Mouse (Mus musculus): Measurements from ENCODE around the gene Osbpl10. TPM values are rescaled to one million over a fixed set of nuclear protein-coding genes. Genes with fewer than 3 reads are reported as not detected.

The Osbpl10 gene
- polyA plus RNA-seq, 1 experiment: 27.5 TPM

DNA sequence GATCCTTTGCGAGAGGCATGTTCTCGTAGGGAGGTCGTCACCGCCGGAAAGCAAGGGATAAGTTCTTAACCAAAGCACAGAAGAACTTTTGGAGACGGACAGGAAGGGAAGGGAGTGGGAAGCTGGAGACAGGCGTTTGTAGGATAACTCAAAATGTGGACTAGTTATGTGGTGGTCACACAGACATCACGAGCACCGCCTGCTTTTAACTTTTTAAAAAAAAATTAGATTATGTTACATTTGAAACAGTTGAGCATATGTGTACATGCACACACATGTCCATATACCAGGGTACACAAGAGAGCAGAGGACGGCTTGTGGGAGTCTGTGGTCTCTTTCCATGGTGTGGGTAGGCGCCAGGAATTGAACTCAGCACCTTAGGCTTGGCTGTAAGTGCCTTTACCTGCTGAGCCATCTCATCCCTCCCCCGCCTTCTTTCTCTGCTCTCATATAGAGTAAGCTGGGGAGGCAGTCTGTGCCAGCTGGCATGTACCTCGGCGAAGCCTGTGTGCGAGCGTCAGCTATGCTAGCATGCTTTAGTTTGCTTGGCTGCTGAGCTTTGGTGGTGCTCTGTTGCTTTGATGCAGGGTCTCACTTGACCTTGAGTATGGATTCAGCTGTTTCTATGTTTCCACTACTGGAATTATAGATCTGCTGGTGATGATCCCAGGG, 4.5 kb downstream of the Osbpl10 start, which contains the start of gene Rps27rt:
Gene Rps27rt, minus strand, starts transcription at position 51 of the 672 bp plus-strand sequence.
- 94% methylated on average over 16 of the region's 16 CpGs for WGBS
- TF ChIP-seq POLR2A (IDR thresholded peaks at IDR 0.05; ENCODE audit: low read depth, low read length) (no peak), CTCF (IDR thresholded peaks at IDR 0.05; ENCODE audit: extremely low read depth, insufficient read length, insufficient replicate concordance, low read depth, low read length) (no peak)
- peaks cover 5% of the 10 kb centered on the region for H3K4me1 ChIP-seq (ENCODE audit: control insufficient read depth, insufficient read depth, insufficient read length, low read length)
- no peaks in the 10 kb centered on the region for H3K27me3 ChIP-seq (ENCODE audit: control insufficient read depth, insufficient read depth, low read length)
- no peak within 1 kb of the TSS for H3K27ac ChIP-seq (ENCODE audit: insufficient read depth, low read depth, low read length)
- H3K4me3 ChIP-seq (ENCODE audit: low read depth, low read length): no peak within 1 kb of the TSS
- H3K36me3 ChIP-seq (ENCODE audit: control insufficient read depth, insufficient read depth, low read length): no peaks in the 10 kb centered on the region

GRCm38 (mm10) chr9:114985741-114986140, 7.4 kb downstream of the Osbpl10 start:
- no peak overlapping the region for H3K4me3 ChIP-seq (ENCODE audit: low read depth, low read length)
- no peak overlapping the region for H3K27ac ChIP-seq (ENCODE audit: insufficient read depth, low read depth, low read length)
- TF ChIP-seq POLR2A (IDR thresholded peaks at IDR 0.05; ENCODE audit: low read depth, low read length): no peak
- no peak for TF ChIP-seq CTCF (IDR thresholded peaks at IDR 0.05; ENCODE audit: extremely low read depth, insufficient read length, insufficient replicate concordance, low read depth, low read length)
- H3K36me3 ChIP-seq (ENCODE audit: control insufficient read depth, insufficient read depth, low read length): no peaks in the 10 kb centered on the region
- no peaks in the 10 kb centered on the region; the same call in 1 of the 2 replicates for H3K4me1 ChIP-seq (ENCODE audit: control insufficient read depth, insufficient read depth, insufficient read length, low read length)
- 93% methylated on average over 5 of the region's 5 CpGs for WGBS
- H3K27me3 ChIP-seq (ENCODE audit: control insufficient read depth, insufficient read depth, low read length): no peaks in the 10 kb centered on the region

- 92% methylated on average over 5 of the region's 5 CpGs for WGBS
- H3K4me1 ChIP-seq (ENCODE audit: control insufficient read depth, insufficient read depth, insufficient read length, low read length): no peaks in the 10 kb centered on the region; the same call in 1 of the 2 replicates
- TF ChIP-seq POLR2A (IDR thresholded peaks at IDR 0.05; ENCODE audit: low read depth, low read length) (no peak), CTCF (IDR thresholded peaks at IDR 0.05; ENCODE audit: extremely low read depth, insufficient read length, insufficient replicate concordance, low read depth, low read length) (no peak)
Observed at GRCm38 (mm10) chr9:114986361-114986760, 8.0 kb downstream of the Osbpl10 start.

DNA sequence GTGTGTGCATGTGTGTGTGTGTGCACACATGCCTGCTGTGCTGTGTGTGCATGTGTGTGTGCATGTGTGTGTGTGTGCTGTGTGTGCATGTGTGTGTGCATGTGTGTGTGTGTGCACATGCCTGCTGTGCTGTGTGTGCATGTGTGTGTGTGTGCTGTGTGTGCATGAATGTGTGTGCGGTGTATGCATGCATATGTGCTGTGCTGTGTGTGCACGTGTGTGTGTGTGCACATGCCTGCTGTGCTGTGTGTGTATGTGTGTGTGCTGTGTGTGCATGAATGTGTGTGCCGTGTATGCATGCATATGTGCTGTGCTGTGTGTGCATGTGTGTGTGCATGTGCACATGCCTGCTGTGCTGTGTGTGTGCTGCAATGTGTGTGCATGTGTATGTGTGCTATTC, 9.7 kb downstream of the Osbpl10 start:
- Histone ChIP-seq H3K27me3 (ENCODE audit: control insufficient read depth, insufficient read depth, low read length) (no peaks in the 10 kb centered on the region), H3K4me3 (ENCODE audit: low read depth, low read length) (no peak overlapping the region), H3K36me3 (ENCODE audit: control insufficient read depth, insufficient read depth, low read length) (0 out of 2 replicates have a peak, but pooled peaks cover 1% of the 10 kb centered on the region), H3K27ac (ENCODE audit: insufficient read depth, low read depth, low read length) (no peak overlapping the region), H3K4me1 (ENCODE audit: control insufficient read depth, insufficient read depth, insufficient read length, low read length) (no peaks in the 10 kb centered on the region; the same call in 1 of the 2 replicates)
- no peak for TF ChIP-seq POLR2A (IDR thresholded peaks at IDR 0.05; ENCODE audit: low read depth, low read length)
- no peak for TF ChIP-seq CTCF (IDR thresholded peaks at IDR 0.05; ENCODE audit: extremely low read depth, insufficient read length, insufficient replicate concordance, low read depth, low read length)
- WGBS: 99% methylated on average over 3 of the region's 3 CpGs

More at GRCm38 (mm10) chr9:114986361-114986760, 8.0 kb downstream of the Osbpl10 start:
- Histone ChIP-seq H3K36me3 (ENCODE audit: control insufficient read depth, insufficient read depth, low read length) (no peaks in the 10 kb centered on the region), H3K27ac (ENCODE audit: insufficient read depth, low read depth, low read length) (no peak overlapping the region), H3K4me3 (ENCODE audit: low read depth, low read length) (no peak overlapping the region), H3K27me3 (ENCODE audit: control insufficient read depth, insufficient read depth, low read length) (no peaks in the 10 kb centered on the region)

DNA sequence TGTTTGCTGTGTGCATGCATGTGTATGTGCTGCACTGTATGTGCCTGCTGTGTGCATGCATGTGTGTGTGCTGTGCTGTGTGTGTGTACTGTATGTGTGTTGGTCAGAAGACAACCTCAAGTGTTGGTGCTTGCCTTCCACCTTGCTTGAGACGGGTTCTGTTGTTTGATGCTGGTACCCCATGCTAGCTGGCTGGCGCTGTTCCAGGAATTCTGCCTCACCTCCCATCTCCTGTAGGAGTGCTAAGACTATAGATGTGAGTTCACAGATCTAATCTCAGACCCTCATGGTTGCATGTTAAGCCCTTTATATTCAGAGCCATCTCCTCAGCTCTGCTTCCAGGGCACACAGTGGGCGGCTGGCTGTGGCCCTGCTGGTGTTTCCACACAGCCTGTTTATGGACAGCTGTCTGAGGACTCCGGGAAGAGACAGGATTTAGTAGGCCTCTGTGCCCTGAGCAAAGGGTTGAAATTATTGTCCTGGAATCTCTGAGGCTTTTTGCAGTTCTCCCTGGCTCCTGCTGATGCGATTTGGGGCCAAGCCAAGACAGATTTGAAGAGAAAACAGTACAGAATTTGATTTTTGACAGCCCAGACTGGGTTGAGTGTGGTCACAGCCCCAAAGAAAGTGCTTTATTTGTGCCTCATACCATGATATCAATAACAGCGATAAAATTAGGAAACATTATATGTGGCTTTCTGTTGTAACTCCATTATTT, 10.4 kb downstream of the Osbpl10 start:
- WGBS: 83% methylated on average over 6 of the region's 6 CpGs
- H3K4me3 ChIP-seq (ENCODE audit: low read depth, low read length): no peak overlapping the region

GRCm38 (mm10) chr9:114990421-114990820, 12.1 kb downstream of the Osbpl10 start:
- H3K27me3 ChIP-seq (ENCODE audit: control insufficient read depth, insufficient read depth, low read length): no peaks in the 10 kb centered on the region
- 71% methylated on average over 10 of the region's 10 CpGs for WGBS
- H3K27ac ChIP-seq (ENCODE audit: insufficient read depth, low read depth, low read length): no peak overlapping the region

More for the DNA sequence above, 10.4 kb downstream of the Osbpl10 start:
- H3K27ac ChIP-seq (ENCODE audit: insufficient read depth, low read depth, low read length): no peak overlapping the region
- H3K27me3 ChIP-seq (ENCODE audit: control insufficient read depth, insufficient read depth, low read length): no peaks in the 10 kb centered on the region
- TF ChIP-seq POLR2A (IDR thresholded peaks at IDR 0.05; ENCODE audit: low read depth, low read length) (no peak), CTCF (IDR thresholded peaks at IDR 0.05; ENCODE audit: extremely low read depth, insufficient read length, insufficient replicate concordance, low read depth, low read length) (no peak)
- H3K36me3 ChIP-seq (ENCODE audit: control insufficient read depth, insufficient read depth, low read length): 0 out of 2 replicates have a peak, but pooled peaks cover 1% of the 10 kb centered on the region
- no peaks in the 10 kb centered on the region; the same call in 1 of the 2 replicates for H3K4me1 ChIP-seq (ENCODE audit: control insufficient read depth, insufficient read depth, insufficient read length, low read length)

GRCm38 (mm10) chr9:114992528-114992927, 14.2 kb downstream of the Osbpl10 start:
- Histone ChIP-seq H3K27me3 (ENCODE audit: control insufficient read depth, insufficient read depth, low read length) (no peaks in the 10 kb centered on the region), H3K27ac (ENCODE audit: insufficient read depth, low read depth, low read length) (no peak overlapping the region), H3K36me3 (ENCODE audit: control insufficient read depth, insufficient read depth, low read length) (0 out of 2 replicates have a peak, but pooled peaks cover 1% of the 10 kb centered on the region), H3K4me3 (ENCODE audit: low read depth, low read length) (no peak overlapping the region), H3K4me1 (ENCODE audit: control insufficient read depth, insufficient read depth, insufficient read length, low read length) (peaks cover 13% of the 10 kb centered on the region; the same call in 1 of the 2 replicates)
- 94% methylated on average over 2 of the region's 2 CpGs for whole genome bisulfite sequencing
- TF ChIP-seq POLR2A (IDR thresholded peaks at IDR 0.05; ENCODE audit: low read depth, low read length) (no peak), CTCF (IDR thresholded peaks at IDR 0.05; ENCODE audit: extremely low read depth, insufficient read length, insufficient replicate concordance, low read depth, low read length) (no peak)

More at GRCm38 (mm10) chr9:114990421-114990820, 12.1 kb downstream of the Osbpl10 start:
- Histone ChIP-seq H3K4me1 (ENCODE audit: control insufficient read depth, insufficient read depth, insufficient read length, low read length) (peaks cover 6% of the 10 kb centered on the region; the same call in 1 of the 2 replicates), H3K4me3 (ENCODE audit: low read depth, low read length) (no peak overlapping the region), H3K36me3 (ENCODE audit: control insufficient read depth, insufficient read depth, low read length) (0 out of 2 replicates have a peak, but pooled peaks cover 1% of the 10 kb centered on the region)
- TF ChIP-seq POLR2A (IDR thresholded peaks at IDR 0.05; ENCODE audit: low read depth, low read length) (no peak), CTCF (IDR thresholded peaks at IDR 0.05; ENCODE audit: extremely low read depth, insufficient read length, insufficient replicate concordance, low read depth, low read length) (no peak)

Data from small intestine, adult 2 months (tissue).